In the genomic region with DNA sequence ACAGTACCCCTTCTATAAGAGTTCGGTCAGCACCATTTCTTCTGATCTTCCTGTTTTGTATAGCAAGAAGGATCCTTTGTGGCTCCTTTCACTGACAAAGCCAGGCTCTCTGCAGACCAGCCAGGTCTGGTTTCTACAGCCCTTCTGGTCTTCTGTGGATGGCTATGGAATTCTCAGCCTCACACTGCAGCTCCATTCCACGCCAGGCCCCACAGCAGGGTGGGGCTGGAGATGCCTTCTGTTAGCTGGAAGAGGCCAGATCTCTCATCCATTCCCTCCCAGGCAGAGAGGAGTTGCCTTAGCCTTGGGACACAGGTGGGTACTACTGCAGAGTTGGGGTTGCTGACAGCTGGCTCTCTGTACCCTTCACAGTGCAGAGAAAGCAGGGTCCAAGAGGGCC, we compare ENCODE assay signal across 28 mouse cellular contexts.
A peak's percentile ranks its signal among the peaks of the same experiment; 100 is the strongest.
DNase-seq lines count a peak whose midpoint lies in the region; ATAC-seq lines count a peak whose summit lies in the region.
"Had no signal": no experiment of that assay in that cellular context is flagged by ENCODE, and none has a peak within 500 bp of the region (broad histone marks: within the 10 kb centered on the region; RNA-seq: fewer than 3 reads in every experiment).

No protein-coding gene starts in this region.

- peak overlapping the region; percentile 33; the same call in 1 of the 2 replicates for H3K27ac ChIP-seq in midbrain, embryonic 10.5 days (replicated peaks)
- no peak overlapping the region for H3K27ac ChIP-seq in midbrain, embryonic 16.5 days (ENCODE audit: low read length)
- peak overlapping the region; percentile 53; the same call in 1 of the 2 replicates for H3K27ac ChIP-seq in limb, embryonic 12.5 days
- H3K27ac ChIP-seq: forebrain, embryonic 12.5 days; heart, embryonic 10.5 days; heart, embryonic 15.5 days; hindbrain, embryonic 12.5 days; layer of hippocampus, adult 2 months; liver, embryonic 15.5 days; neural tube, embryonic 12.5 days had no signal

- ATAC-seq in midbrain, embryonic 16.5 days = no peak
- no peak for ATAC-seq in limb, embryonic 12.5 days (ENCODE audit: insufficient number of reproducible peaks, insufficient read depth, low FRiP score, low TSS enrichment, low read depth)
- ATAC-seq: CD4-positive, CD25-positive, alpha-beta regulatory T cell, adult 4 months; intestine, embryonic 16.5 days had no signal

- peaks cover 37% of the 10 kb centered on the region for H3K4me1 ChIP-seq in midbrain, embryonic 10.5 days
- H3K4me1 ChIP-seq in midbrain, embryonic 16.5 days (ENCODE audit: control insufficient read depth, insufficient read depth, low read length) = no peaks in the 10 kb centered on the region
- peaks cover 49% of the 10 kb centered on the region for H3K4me1 ChIP-seq in limb, embryonic 12.5 days (replicated peaks)
- H3K4me1 ChIP-seq: heart, embryonic 15.5 days; liver, embryonic 15.5 days had no signal

- H3K9ac ChIP-seq in midbrain, embryonic 16.5 days (ENCODE audit: low read depth, low read length) = no peak overlapping the region
- H3K9ac ChIP-seq in limb, embryonic 12.5 days (replicated peaks) = no peak overlapping the region
- H3K9ac ChIP-seq: forebrain, embryonic 12.5 days; heart, embryonic 15.5 days; hindbrain, embryonic 12.5 days; liver, embryonic 15.5 days; lung, embryonic 14.5 days; neural tube, embryonic 12.5 days had no signal

- no peaks in the 10 kb centered on the region for H3K9me3 ChIP-seq in midbrain, embryonic 10.5 days (replicated peaks)
- H3K9me3 ChIP-seq in midbrain, embryonic 16.5 days (replicated peaks; ENCODE audit: control insufficient read depth, low read length, poor library complexity, severe bottlenecking) = no peaks in the 10 kb centered on the region
- no peaks in the 10 kb centered on the region for H3K9me3 ChIP-seq in limb, embryonic 12.5 days
- H3K9me3 ChIP-seq: forebrain, embryonic 12.5 days; heart, embryonic 10.5 days; heart, embryonic 15.5 days; hindbrain, embryonic 12.5 days; liver, embryonic 15.5 days; neural tube, embryonic 12.5 days had no signal

- WGBS in midbrain, embryonic 10.5 days = 89% methylated on average over 2 of the region's 2 CpGs
- WGBS in midbrain, embryonic 16.5 days = 80% methylated on average over 2 of the region's 2 CpGs
- 71% methylated on average over 2 of the region's 2 CpGs for WGBS in limb, embryonic 12.5 days

- H3K4me3 ChIP-seq in midbrain, embryonic 10.5 days = no peak overlapping the region
- H3K4me3 ChIP-seq in midbrain, embryonic 16.5 days (ENCODE audit: low read depth, low read length) = no peak overlapping the region
- H3K4me3 ChIP-seq in limb, embryonic 12.5 days (replicated peaks) = no peak overlapping the region
- H3K4me3 ChIP-seq: erythroblast, embryonic 14.5 days; forebrain, embryonic 12.5 days; heart, embryonic 10.5 days; heart, embryonic 15.5 days; hindbrain, embryonic 12.5 days; layer of hippocampus, adult 2 months; liver, embryonic 15.5 days; myocyte; neural tube, embryonic 12.5 days had no signal

- DNase-seq in midbrain, embryonic 10.5 days (ENCODE audit: low spot score) = no peak
- DNase-seq in cerebellum, adult 18-20 months = peak; percentile 61 to 71
- DNase-seq in cerebellum, postnatal 14 days = peak; percentile 51 to 64
- no peak for DNase-seq in ovary, adult 18-20 months (ENCODE audit: low spot score)
- no peak for DNase-seq in kidney, adult 11 months
- no peak for DNase-seq in frontal cortex, postnatal 14 days (ENCODE audit: low spot score in 2 of 2)
- DNase-seq: adrenal gland, adult 8-10 months; gastrocnemius, postnatal 25 days; heart, adult 11 months; kidney, adult 9 months; kidney, postnatal 10 days; lung, embryonic 14.5 days; lung, postnatal 14 days; thymus, postnatal 4 days had no signal

- H3K4me2 ChIP-seq in midbrain, embryonic 16.5 days (ENCODE audit: low read length) = no peak overlapping the region
- H3K4me2 ChIP-seq in limb, embryonic 12.5 days = no peak overlapping the region
- H3K4me2 ChIP-seq: forebrain, embryonic 12.5 days; heart, embryonic 15.5 days; hindbrain, embryonic 12.5 days; liver, embryonic 15.5 days; lung, embryonic 14.5 days; midbrain, embryonic 11.5 days; neural tube, embryonic 12.5 days had no signal

- no peaks in the 10 kb centered on the region for H3K27me3 ChIP-seq in midbrain, embryonic 10.5 days (ENCODE audit: low read depth, poor library complexity, severe bottlenecking)
- no peaks in the 10 kb centered on the region for H3K27me3 ChIP-seq in midbrain, embryonic 16.5 days (ENCODE audit: control insufficient read depth, insufficient read depth, low read depth, low read length)
- H3K27me3 ChIP-seq in limb, embryonic 12.5 days = no peaks in the 10 kb centered on the region
- H3K27me3 ChIP-seq: forebrain, embryonic 12.5 days; heart, embryonic 15.5 days; hindbrain, embryonic 12.5 days; liver, embryonic 15.5 days; neural tube, embryonic 12.5 days had no signal

- H3K36me3 ChIP-seq in midbrain, embryonic 10.5 days = peaks cover 21% of the 10 kb centered on the region
- H3K36me3 ChIP-seq in midbrain, embryonic 16.5 days (ENCODE audit: control insufficient read depth, insufficient read depth, low read length) = no peaks in the 10 kb centered on the region
- H3K36me3 ChIP-seq in limb, embryonic 12.5 days = 0 out of 2 replicates have a peak, but pooled peaks cover 3% of the 10 kb centered on the region
- H3K36me3 ChIP-seq: forebrain, embryonic 12.5 days; heart, embryonic 10.5 days; heart, embryonic 15.5 days; hindbrain, embryonic 12.5 days; liver, embryonic 15.5 days; neural tube, embryonic 12.5 days had no signal

Comparison
In these comparisons a context has a peak if more than half of its experiments do, and no peak if none do; other contexts are left out.
1. DNase-seq: peak in cerebellum, adult 18-20 months (2 of 2) and cerebellum, postnatal 14 days (2 of 2); none in midbrain, embryonic 10.5 days (single experiment), ovary, adult 18-20 months (single experiment), kidney, adult 11 months (single experiment) and frontal cortex, postnatal 14 days (0 of 2).